Mouse (Mus musculus) embryonic facial prominence, embryonic 14.5 days (tissue): Measurements from ENCODE around the gene Pafah1b1. TPM values are rescaled to one million over a fixed set of nuclear protein-coding genes. Genes with fewer than 3 reads are reported as not detected.

ENCODE experiments used
- ATAC-seq: fragments of 200-750 bp; cut with Nextera tagmentation; 2 replicates; pipeline ENCODE4 v1.8.0; 2017; ENCODE audit warnings: low read depth, moderate number of reproducible peaks, moderate TSS enrichment
- DNase-seq: peaks from one replicate; pipeline ENCODE4 v3.0.0-alpha.2; 2015; ENCODE audit warnings: low spot score
- H3K27ac ChIP-seq: fragments of 300-500 bp; sonication (generic); replicated peaks from 2 replicates; pipeline ENCODE4 v1.5.1; 2014; ENCODE audit warnings: low read depth, mild to moderate bottlenecking, low read length, moderate library complexity
- H3K27me3 ChIP-seq: fragments of 300-500 bp; sonication (generic); replicated peaks from 2 replicates; pipeline ENCODE4 v1.6.1; 2014; ENCODE audit warnings: low read length; ENCODE audit not compliant: control insufficient read depth, insufficient read depth
- H3K36me3 ChIP-seq: fragments of 300-500 bp; sonication (generic); 2 replicates; pipeline ENCODE4 v1.6.1; 2014; ENCODE audit warnings: low read length, mixed read lengths; ENCODE audit not compliant: control insufficient read depth, insufficient read depth
- H3K4me1 ChIP-seq: fragments of 300-500 bp; sonication (generic); 2 replicates; pipeline ENCODE4 v1.6.1; 2014; ENCODE audit warnings: antibody characterized with exemption, low read length; ENCODE audit not compliant: control insufficient read depth, insufficient read depth
- H3K4me2 ChIP-seq: fragments of 300-500 bp; sonication (generic); 2 replicates; pipeline ENCODE4 v1.6.1; 2014; ENCODE audit warnings: low read depth, mild to moderate bottlenecking, low read length, moderate library complexity, mixed read lengths
- H3K4me3 ChIP-seq: fragments of 300-500 bp; sonication (generic); 2 replicates; pipeline ENCODE4 v1.5.1; 2014; ENCODE audit warnings: low read depth, mild to moderate bottlenecking, low read length
- H3K9ac ChIP-seq: fragments of 300-500 bp; sonication (generic); 2 replicates; pipeline ENCODE4 v1.6.1; 2014; ENCODE audit warnings: low read depth, mild to moderate bottlenecking, low read length, moderate library complexity, mixed read lengths
- H3K9me3 ChIP-seq: fragments of 300-500 bp; sonication (generic); 2 replicates; pipeline ENCODE4 v1.6.1; 2016; ENCODE audit warnings: low read length; ENCODE audit not compliant: control insufficient read depth
- WGBS: fragments of 180-500 bp; shearing (Covaris S2); extraction: QIAGEN DNeasy Blood & Tissue Kit; methylation state at CpG from one replicate; pipeline ENCODE4 v1.1.7; 2014; 5-methylcytosine and 5-hydroxymethylcytosine counted together
- polyA plus RNA-seq: library from polyadenylated mRNA; unstranded; fragments of >200 nt; fragmentation: Nextera tagmentation; extraction: Ambion mirVana; gene quantifications from 2 replicates; pipeline ENCODE4 v1.2.1, GENCODE M21; 2014

Pafah1b1 gene
- polyA plus RNA-seq, 1 experiment from 2014 or later, result 68.3 TPM

DNA sequence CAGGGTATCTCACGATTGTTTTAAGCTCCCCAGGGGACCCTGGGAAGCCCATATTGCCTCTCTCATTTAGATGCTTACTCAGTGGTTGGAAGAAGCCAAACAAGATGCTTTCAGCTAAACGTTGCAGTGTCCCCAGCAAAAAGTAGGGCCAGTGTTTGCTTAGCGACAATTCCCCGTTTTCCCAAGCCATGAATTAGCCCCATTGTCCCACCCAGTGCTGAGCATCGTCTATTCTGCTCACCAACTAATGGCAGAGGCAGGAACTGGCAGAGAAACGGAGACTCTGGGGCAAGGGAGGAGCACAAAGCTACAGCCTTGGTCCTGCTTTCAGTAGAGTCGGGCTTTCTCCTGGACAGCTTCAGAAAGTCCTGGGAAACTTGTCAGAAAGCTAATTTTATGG is 10.4 kb upstream of the Pafah1b1 start:
- DNase-seq, result no peak
- 15% methylated on average over 7 of the region's 7 CpGs for WGBS
- Histone ChIP-seq H3K4me1 (no peaks in the 10 kb centered on the region), H3K9me3 (no peaks in the 10 kb centered on the region), H3K27me3 (no peaks in the 10 kb centered on the region), H3K36me3 (no peaks in the 10 kb centered on the region), H3K4me2 (no peak overlapping the region), H3K9ac (no peak overlapping the region), H3K4me3 (no peak overlapping the region), H3K27ac (no peak overlapping the region)
- no peak for ATAC-seq

DNA sequence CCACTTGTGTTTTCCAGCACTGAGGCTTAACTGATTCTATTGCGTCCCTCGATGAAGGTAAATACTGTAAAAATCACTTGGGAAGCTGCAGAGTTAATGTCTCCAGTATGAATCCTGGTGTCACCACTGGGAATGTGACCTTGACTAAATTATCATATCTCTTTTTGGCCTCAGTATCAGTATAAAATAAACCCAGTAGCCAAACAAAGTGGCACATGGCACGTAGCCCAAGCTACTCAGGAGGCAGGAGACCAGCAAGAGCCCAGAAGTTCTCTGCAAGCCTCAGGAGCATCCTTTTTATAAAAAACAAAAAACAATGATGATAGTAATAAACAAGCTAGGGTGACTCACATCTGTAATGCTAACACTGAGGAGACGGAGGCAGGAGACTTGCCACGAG is 711 bp upstream of the Pafah1b1 start:
- Histone ChIP-seq H3K4me3 (0 out of 2 replicates have a peak overlapping the region, but pooled peaks have one; percentile 95), H3K27ac (peak overlapping the region; percentile 99), H3K4me1 (peaks cover 8% of the 10 kb centered on the region), H3K4me2 (peak overlapping the region; percentile 57), H3K36me3 (0 out of 2 replicates have a peak, but pooled peaks cover 2% of the 10 kb centered on the region), H3K9ac (peak overlapping the region; percentile 98), H3K27me3 (no peaks in the 10 kb centered on the region), H3K9me3 (no peaks in the 10 kb centered on the region)
- ATAC-seq, result no peak
- WGBS, result 67% methylated on average over 5 of the region's 5 CpGs
- no peak for DNase-seq

GRCm38 (mm10) chr11:74723357-74724234 is 874 bp downstream of the Pafah1b1 start:
- H3K27me3 ChIP-seq, result no peaks in the 10 kb centered on the region
- peaks cover 15% of the 10 kb centered on the region for H3K4me1 ChIP-seq
- H3K27ac ChIP-seq, result peak overlapping the region; percentile 99
- H3K4me3 ChIP-seq, result peak overlapping the region; percentile 95
- H3K4me2 ChIP-seq, result peak overlapping the region; percentile 92
- H3K9me3 ChIP-seq, result no peaks in the 10 kb centered on the region
- ATAC-seq (peak; percentile 81), DNase-seq (peak; percentile 93)
- under 1% methylated on average over 23 of the region's 75 CpGs for WGBS
- 0 out of 2 replicates have a peak, but pooled peaks cover 2% of the 10 kb centered on the region for H3K36me3 ChIP-seq
- H3K9ac ChIP-seq, result peak overlapping the region; percentile 98

- Histone ChIP-seq H3K9me3 (no peaks in the 10 kb centered on the region), H3K9ac (peak overlapping the region; percentile 46), H3K4me1 (peaks cover 15% of the 10 kb centered on the region), H3K4me2 (peak overlapping the region; percentile 92), H3K27me3 (no peaks in the 10 kb centered on the region), H3K27ac (no peak overlapping the region), H3K36me3 (0 out of 2 replicates have a peak, but pooled peaks cover 2% of the 10 kb centered on the region), H3K4me3 (peak overlapping the region; percentile 95)
- ATAC-seq (no peak), DNase-seq (no peak)
- WGBS, result 53% methylated on average over 3 of the region's 3 CpGs
Observed at GRCm38 (mm10) chr11:74721971-74722370, 2.5 kb downstream of the Pafah1b1 start.

GRCm38 (mm10) chr11:74721141-74721540 is 3.3 kb downstream of the Pafah1b1 start:
- H3K9me3 ChIP-seq, result no peaks in the 10 kb centered on the region
- H3K36me3 ChIP-seq, result 0 out of 2 replicates have a peak, but pooled peaks cover 2% of the 10 kb centered on the region
- H3K27me3 ChIP-seq, result no peaks in the 10 kb centered on the region
- H3K9ac ChIP-seq, result peak overlapping the region; percentile 2; the same call in 1 of the 2 replicates
- no peak overlapping the region for H3K4me2 ChIP-seq
- H3K4me1 ChIP-seq, result peaks cover 15% of the 10 kb centered on the region
- DNase-seq, result no peak
- no peak for ATAC-seq
- 73% methylated on average over 2 of the region's 2 CpGs for WGBS
- no peak overlapping the region for H3K27ac ChIP-seq
- no peak overlapping the region for H3K4me3 ChIP-seq

GRCm38 (mm10) chr11:74720668-74721067 is 3.8 kb downstream of the Pafah1b1 start:
- 0 out of 2 replicates have a peak, but pooled peaks cover 2% of the 10 kb centered on the region for H3K36me3 ChIP-seq
- DNase-seq (no peak), ATAC-seq (no peak)
- peak overlapping the region; percentile 2; the same call in 1 of the 2 replicates for H3K9ac ChIP-seq
- H3K9me3 ChIP-seq, result no peaks in the 10 kb centered on the region
- H3K4me1 ChIP-seq, result peaks cover 15% of the 10 kb centered on the region
- no peak overlapping the region for H3K27ac ChIP-seq
- no peak overlapping the region for H3K4me3 ChIP-seq
- 52% methylated on average over 1 of the region's 1 CpGs for WGBS
- no peak overlapping the region for H3K4me2 ChIP-seq
- H3K27me3 ChIP-seq, result no peaks in the 10 kb centered on the region

DNA sequence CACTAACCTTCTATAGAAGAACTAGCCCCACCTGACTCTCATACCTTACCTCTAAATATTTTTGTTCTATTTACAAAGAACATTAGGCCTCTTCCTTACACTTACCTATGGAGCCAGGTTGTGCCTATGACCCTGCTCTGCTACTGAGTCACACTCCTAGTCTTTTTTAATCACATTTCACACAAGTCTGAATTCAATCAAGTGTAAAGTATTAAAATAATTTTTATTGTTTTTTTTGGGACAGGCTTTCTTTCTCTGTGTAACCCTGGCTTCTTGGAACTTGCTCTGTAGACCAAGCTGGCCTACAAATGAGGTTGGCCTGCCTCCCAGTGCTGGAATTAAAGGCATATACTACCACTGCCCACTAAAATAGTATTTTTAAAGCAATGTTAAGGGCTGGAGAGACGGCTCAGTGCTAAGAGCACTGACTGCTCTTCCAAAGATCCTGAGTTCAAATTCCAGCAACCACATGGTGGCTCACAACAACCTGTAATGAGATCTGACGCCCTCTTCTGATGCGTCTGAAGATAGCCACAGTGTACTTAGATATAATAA is 8.4 kb downstream of the Pafah1b1 start:
- Histone ChIP-seq H3K36me3 (0 out of 2 replicates have a peak, but pooled peaks cover 2% of the 10 kb centered on the region), H3K27ac (no peak overlapping the region), H3K9ac (no peak overlapping the region), H3K4me2 (no peak overlapping the region), H3K4me3 (no peak overlapping the region), H3K27me3 (no peaks in the 10 kb centered on the region), H3K4me1 (peaks cover 10% of the 10 kb centered on the region; the same call in 1 of the 2 replicates), H3K9me3 (no peaks in the 10 kb centered on the region)
- ATAC-seq, result no peak
- 78% methylated on average over 3 of the region's 3 CpGs for WGBS
- no peak for DNase-seq

DNA sequence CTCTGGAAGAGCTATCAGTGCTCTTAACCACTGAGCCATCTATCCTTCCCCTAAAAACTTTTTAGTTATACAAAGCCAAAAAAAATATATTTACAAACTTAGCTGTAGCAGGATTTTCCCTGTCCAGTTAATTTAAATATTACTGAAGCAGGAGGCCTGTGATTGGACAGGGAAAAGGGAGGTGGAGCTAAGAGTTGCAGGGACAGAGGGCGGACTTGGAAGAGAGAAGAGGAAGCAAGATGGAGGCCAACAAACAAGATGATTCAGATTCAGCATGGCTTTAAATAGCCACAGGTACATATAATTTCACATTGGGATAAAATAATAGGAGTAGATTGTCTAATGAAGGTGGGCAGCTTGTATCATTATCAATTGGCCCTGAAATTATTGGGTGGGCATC is 13.8 kb downstream of the Pafah1b1 start:
- no peaks in the 10 kb centered on the region for H3K4me1 ChIP-seq
- H3K36me3 ChIP-seq, result no peaks in the 10 kb centered on the region
- no peak for DNase-seq
- no peak for ATAC-seq
- H3K4me3 ChIP-seq, result no peak overlapping the region
- no peak overlapping the region for H3K27ac ChIP-seq
- no peak overlapping the region for H3K4me2 ChIP-seq
- no peak overlapping the region for H3K9ac ChIP-seq
- 100% methylated on average over 1 of the region's 1 CpGs for WGBS
- H3K27me3 ChIP-seq, result no peaks in the 10 kb centered on the region
- no peaks in the 10 kb centered on the region for H3K9me3 ChIP-seq
